Mouse (Mus musculus) heart, adult 18-20 months (tissue): ENCODE measurements around the gene Ctnnbl1. TPM values are rescaled to one million over a fixed set of nuclear protein-coding genes. Genes with fewer than 3 reads are reported as not detected.

ENCODE experiments used
- DNase-seq, 2 experiments: peaks; one replicate each; pipeline ENCODE4 v3.0.0; 2021 to 2022; ENCODE audit warnings: mixed read lengths in 1 of 2
- total RNA-seq, 2 experiments: library from RNA; stranded (reverse); gene quantifications; 2 replicates each; pipeline ENCODE4 v1.2.3; 2021

Ctnnbl1 gene
- total RNA-seq, 2 experiments from 2014 or later = 11.6 TPM

GRCm38 (mm10) chr2:157750926-157751588 lies 13.9 kb downstream of the Ctnnbl1 start:
- DNase-seq = no peak

- peak; percentile 71 to 76 for DNase-seq
Measured at GRCm38 (mm10) chr2:157751589-157752373, 14.6 kb downstream of the Ctnnbl1 start.

GRCm38 (mm10) chr2:157752374-157752743 lies 15.2 kb downstream of the Ctnnbl1 start:
- no peak for DNase-seq

GRCm38 (mm10) chr2:157755771-157756170 lies 18.6 kb downstream of the Ctnnbl1 start:
- peak in 1 of 2 experiments; percentile 4 for DNase-seq

GRCm38 (mm10) chr2:157756193-157756592 lies 19.0 kb downstream of the Ctnnbl1 start:
- no peak for DNase-seq

- DNase-seq = no peak
Measured at GRCm38 (mm10) chr2:157758395-157758794, 21.2 kb downstream of the Ctnnbl1 start.

DNA sequence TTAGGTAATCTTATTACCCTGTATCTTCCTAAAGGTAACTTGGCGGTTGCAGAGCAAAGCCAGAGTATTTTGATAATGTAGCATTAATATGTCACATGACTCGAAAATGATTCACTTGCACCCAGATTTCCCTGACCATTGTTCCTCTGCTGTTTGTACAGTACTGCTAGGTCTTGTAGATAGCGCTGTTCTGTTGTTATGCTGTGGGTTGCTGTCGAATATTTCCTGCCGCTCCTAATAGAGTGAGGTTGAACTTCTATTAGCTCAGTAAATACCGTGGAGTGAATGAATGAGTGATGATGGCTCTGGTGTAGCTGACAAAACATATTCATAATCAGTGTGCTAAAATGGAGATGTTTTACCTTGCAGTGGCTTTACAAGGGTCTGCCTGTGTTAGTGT lies 22.5 kb downstream of the Ctnnbl1 start:
- DNase-seq = no peak

- DNase-seq = no peak
Measured at GRCm38 (mm10) chr2:157762903-157763302, 25.7 kb downstream of the Ctnnbl1 start.

- DNase-seq = no peak
Measured at GRCm38 (mm10) chr2:157766591-157766990, 29.4 kb downstream of the Ctnnbl1 start.

GRCm38 (mm10) chr2:157768682-157769429 lies 31.7 kb downstream of the Ctnnbl1 start:
- DNase-seq = peak; percentile 22 to 23

DNA sequence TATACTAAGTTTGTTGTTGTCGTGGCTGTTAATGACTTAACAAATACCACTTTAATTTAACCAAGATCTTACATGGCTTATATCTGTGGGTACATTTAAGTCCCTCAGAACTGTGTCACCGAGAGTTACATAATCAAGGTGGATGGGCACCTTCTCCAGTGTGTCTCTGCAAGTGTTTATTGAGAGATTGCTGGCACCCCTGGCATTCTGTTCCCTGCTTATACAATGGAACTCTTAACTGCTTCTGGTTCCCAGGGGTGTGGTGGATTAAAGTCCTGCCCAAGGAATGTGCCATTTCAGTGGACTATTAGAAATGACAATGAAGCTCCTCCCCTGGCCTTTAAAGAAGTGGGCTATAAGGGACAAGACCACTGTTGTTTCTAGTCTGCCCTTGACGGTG lies 33.6 kb downstream of the Ctnnbl1 start:
- no peak for DNase-seq

- DNase-seq = no peak
Measured at GRCm38 (mm10) chr2:157773661-157774060, 36.5 kb downstream of the Ctnnbl1 start.

- DNase-seq = no peak
Measured at GRCm38 (mm10) chr2:157775957-157776356, 38.8 kb downstream of the Ctnnbl1 start.

DNA sequence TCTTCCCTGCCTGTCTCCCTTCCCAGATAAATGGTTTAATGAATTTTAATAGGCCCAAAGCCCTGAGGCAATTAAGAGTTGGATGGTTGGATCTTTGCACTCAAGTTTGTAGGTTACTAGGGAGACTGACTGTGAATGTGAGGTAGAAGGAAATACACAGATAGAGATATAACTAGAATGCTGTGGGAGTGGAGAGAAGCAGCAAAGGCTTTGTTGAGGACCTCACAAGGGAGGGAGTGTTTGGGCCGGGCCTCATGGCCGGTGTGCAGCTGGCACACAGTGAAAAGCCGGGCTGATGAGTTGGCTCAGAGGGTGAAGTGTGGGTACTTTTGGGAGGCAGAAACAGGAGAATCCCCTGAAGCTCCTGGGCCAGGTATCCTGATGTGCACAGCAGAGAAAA lies 43.8 kb downstream of the Ctnnbl1 start:
- DNase-seq = no peak

DNA sequence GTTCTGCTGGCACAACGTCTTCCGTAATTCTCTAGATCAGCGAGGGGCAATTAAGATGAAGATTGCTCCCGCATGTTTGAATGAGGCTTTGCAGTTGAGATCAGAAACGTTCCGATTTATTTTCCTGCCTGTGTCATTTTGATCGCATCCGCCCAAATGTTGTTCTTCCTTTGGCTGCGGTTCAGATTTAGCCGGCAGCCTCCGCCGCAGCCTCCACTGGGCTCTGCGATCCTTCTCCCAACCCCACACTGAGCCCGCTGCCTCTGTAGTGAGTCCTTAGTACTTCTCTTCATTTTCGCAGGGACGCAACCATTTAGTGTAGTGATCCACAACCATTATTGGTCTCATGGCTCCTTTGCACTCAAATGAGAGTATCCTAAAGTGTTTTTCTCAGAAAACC lies 46.0 kb downstream of the Ctnnbl1 start:
- no peak for DNase-seq

DNA sequence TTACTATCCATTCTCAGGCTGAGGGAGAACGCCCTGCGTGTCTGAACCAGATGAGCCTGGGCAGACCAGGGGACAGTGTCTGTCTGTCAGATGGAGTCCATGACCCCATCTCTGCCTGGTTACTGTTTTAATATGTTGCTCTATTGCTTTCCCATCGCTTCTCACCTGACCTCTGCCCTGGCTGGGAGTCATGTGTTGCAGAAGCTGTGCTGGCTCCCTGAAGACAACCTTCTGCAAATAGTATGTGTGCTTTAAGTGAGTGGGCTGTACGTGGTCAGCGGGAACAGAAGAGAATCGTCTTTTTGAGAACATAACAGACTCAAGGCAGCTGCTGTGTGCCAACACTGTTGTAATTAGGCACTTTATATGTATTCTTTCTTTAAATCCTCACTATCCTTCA lies 47.0 kb downstream of the Ctnnbl1 start:
- DNase-seq = no peak

GRCm38 (mm10) chr2:157784647-157785046 lies 47.4 kb downstream of the Ctnnbl1 start:
- DNase-seq = no peak

GRCm38 (mm10) chr2:157789226-157789625 lies 52.0 kb downstream of the Ctnnbl1 start:
- DNase-seq = no peak

DNA sequence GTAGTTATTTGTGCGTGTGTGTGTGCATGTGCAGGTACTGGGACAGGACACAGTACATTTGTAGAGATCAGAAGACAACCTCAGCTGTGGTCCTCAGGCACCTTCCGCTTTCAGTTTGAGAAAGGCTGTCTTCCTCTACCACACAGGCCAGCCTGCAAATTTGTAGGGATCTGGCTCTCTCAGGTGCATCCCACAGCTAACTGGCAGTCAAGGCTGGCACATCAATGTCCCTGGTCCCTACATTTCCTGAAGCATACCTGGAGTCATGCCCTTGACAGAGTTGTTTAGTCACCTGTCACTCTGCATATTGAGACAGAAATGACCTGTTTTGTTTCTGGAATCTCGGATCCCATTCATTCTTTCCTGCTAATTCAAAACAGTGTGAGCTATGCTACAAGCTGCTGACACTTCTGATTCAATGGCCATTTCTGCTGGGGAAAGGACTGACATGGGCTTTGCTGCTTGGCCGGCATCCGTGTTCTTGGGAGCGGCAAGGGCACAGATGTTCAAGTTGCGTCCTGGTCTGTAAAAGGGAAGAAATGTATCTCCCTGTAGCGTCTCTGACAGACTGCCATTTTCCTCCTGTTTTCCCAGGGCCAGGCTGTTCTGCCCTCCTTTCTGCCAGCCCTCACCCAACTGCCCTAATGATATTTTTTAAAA lies 53.8 kb downstream of the Ctnnbl1 start:
- DNase-seq = no peak

- no peak for DNase-seq
Measured at GRCm38 (mm10) chr2:157791528-157792162, 54.4 kb downstream of the Ctnnbl1 start.

GRCm38 (mm10) chr2:157792840-157793552 lies 55.8 kb downstream of the Ctnnbl1 start:
- DNase-seq = no peak
